Mouse (Mus musculus) stomach, embryonic 15.5 days (tissue): ENCODE results near the gene St7l. TPM values are rescaled to one million over a fixed set of nuclear protein-coding genes. Genes with fewer than 3 reads are reported as not detected.
A peak's percentile ranks its signal among the peaks of the same experiment; 100 is the strongest.

Source experiments
- ATAC-seq: fragments of 200-750 bp; cut with Nextera tagmentation; 2 replicates; pipeline ENCODE4 v1.8.0; 2017; ENCODE audit warnings: low read depth, moderate number of reproducible peaks, moderate TSS enrichment; ENCODE audit not compliant: insufficient read depth, low FRiP score
- H3K27ac ChIP-seq: fragments of 300-500 bp; sonication (generic); 2 replicates; pipeline ENCODE4 v1.5.1; 2015; ENCODE audit warnings: mild to moderate bottlenecking, inconsistent platforms
- H3K27me3 ChIP-seq: fragments of 300-500 bp; sonication (generic); replicated peaks from 2 replicates; pipeline ENCODE4 v1.6.1; 2015; ENCODE audit warnings: inconsistent platforms
- H3K36me3 ChIP-seq: fragments of 300-500 bp; sonication (generic); 2 replicates; pipeline ENCODE4 v1.6.1; 2015; ENCODE audit warnings: inconsistent platforms
- H3K4me1 ChIP-seq: fragments of 300-500 bp; sonication (generic); 2 replicates; pipeline ENCODE4 v1.6.1; 2015; ENCODE audit warnings: inconsistent platforms
- H3K4me2 ChIP-seq: fragments of 300-500 bp; sonication (generic); 2 replicates; pipeline ENCODE4 v1.6.1; 2015; ENCODE audit warnings: mild to moderate bottlenecking, inconsistent platforms
- H3K4me3 ChIP-seq: fragments of 300-500 bp; sonication (generic); replicated peaks from 2 replicates; pipeline ENCODE4 v1.5.1; 2015; ENCODE audit warnings: inconsistent platforms
- H3K9ac ChIP-seq: fragments of 300-500 bp; sonication (generic); 2 replicates; pipeline ENCODE4 v1.6.1; 2015; ENCODE audit warnings: inconsistent platforms
- H3K9me3 ChIP-seq: fragments of 300-500 bp; sonication (generic); 2 replicates; pipeline ENCODE4 v1.6.1; 2016; ENCODE audit warnings: inconsistent platforms
- WGBS: fragments of 180-500 bp; shearing (Covaris S2); methylation state at CpG from one replicate; pipeline ENCODE4 v1.1.7; 2015; 5-methylcytosine and 5-hydroxymethylcytosine counted together
- polyA plus RNA-seq: library from polyadenylated mRNA; unstranded; fragments of >200 nt; fragmentation: Nextera tagmentation; extraction: Ambion mirVana; gene quantifications from 2 replicates; pipeline ENCODE4 v1.2.1, GENCODE M21; 2015

The St7l gene
- polyA plus RNA-seq: 34.4 and 37.5 TPM in 2 replicates

DNA sequence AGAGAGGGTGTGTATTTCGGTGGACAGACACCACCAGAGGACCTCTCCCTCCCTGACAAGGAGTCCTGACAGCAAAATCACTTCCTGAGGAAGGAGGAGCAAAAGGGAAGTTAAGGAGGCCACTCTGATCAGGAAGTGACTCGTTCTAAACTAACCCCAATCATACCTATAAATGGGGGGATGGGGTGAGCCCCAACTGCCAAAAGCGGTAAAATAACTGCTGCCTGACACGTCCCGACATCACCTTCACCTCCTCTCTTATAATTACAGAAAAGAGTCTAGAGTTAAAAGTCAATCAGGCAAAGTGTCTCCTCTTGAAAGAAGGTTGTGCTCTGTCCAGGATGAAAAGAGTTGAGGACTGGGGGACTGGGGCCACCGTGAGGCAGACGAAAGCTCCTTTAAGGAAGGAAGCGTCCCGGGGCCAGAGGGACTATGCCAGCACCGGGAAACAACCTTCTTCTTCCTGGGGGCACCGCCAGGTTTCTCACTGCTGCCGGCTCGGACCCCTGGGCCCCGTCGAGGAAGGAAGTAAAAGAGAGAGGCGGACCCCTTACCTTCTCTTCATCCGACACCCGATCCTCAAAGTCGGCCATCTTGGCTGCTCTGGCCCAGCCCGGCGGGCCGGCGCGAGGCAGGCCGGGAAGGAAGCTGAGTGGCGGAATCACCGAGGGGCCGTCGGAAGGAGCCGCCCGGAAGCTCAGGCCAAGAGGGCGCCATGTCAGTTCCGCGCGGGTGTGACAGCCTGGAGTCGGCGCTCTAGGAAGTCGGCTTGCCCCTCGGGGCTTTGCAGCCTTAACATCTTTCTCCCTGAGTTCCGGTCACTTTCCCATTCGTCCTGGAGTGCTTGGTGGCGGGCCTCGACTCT is at the start of gene St7l, which contains the start of gene Capza1:
St7l (plus strand) TSS at position 220 of the 865 bp plus-strand sequence.
Capza1 (minus strand) TSS at position 720 of the 865 bp plus-strand sequence.
- under 1% methylated on average over 42 of the region's 43 CpGs for WGBS
- peak within 1 kb of the TSS; percentile 99 for H3K9ac ChIP-seq

DNA sequence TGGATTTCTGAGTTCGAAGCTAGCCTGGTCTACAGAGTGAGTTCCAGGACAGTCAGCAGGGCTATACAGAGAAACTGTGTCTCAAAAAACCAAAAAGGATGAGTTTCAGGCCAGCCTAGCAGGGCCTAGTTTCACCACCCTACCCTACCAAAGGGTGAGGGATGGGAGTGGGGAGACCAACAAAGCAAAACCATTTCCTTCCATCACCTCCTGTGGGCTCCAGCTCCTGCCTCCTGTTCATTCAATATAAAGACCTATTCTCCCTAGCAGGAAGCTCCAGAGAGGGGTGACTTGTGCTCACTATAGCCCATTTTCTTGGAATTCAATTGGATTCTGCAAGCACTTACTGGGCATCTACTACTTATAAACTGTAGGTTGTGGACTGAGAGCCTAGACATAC is 49.1 kb upstream of the St7l start:
- Histone ChIP-seq H3K9me3 (no peaks in the 10 kb centered on the region), H3K4me3 (no peak overlapping the region), H3K27me3 (no peaks in the 10 kb centered on the region), H3K27ac (no peak overlapping the region), H3K4me1 (peaks cover 17% of the 10 kb centered on the region; the same call in 1 of the 2 replicates), H3K36me3 (no peaks in the 10 kb centered on the region; the same call in 1 of the 2 replicates), H3K4me2 (no peak overlapping the region), H3K9ac (no peak overlapping the region)
- WGBS: 93% methylated on average over 1 of the region's 1 CpGs
- ATAC-seq: no peak

More for the DNA sequence above, at the start of gene St7l, which contains the start of gene Capza1:
- no peaks in the 10 kb centered on the region for H3K27me3 ChIP-seq
- H3K4me2 ChIP-seq: peak within 1 kb of the TSS; percentile 72
- peak within 1 kb of the TSS; percentile 99 for H3K4me3 ChIP-seq
- H3K36me3 ChIP-seq: no peaks in the 10 kb centered on the region
- peaks cover 11% of the 10 kb centered on the region for H3K4me1 ChIP-seq
- no peaks in the 10 kb centered on the region for H3K9me3 ChIP-seq
- peak; percentile 95 for ATAC-seq
- peak within 1 kb of the TSS; percentile 94 for H3K27ac ChIP-seq

DNA sequence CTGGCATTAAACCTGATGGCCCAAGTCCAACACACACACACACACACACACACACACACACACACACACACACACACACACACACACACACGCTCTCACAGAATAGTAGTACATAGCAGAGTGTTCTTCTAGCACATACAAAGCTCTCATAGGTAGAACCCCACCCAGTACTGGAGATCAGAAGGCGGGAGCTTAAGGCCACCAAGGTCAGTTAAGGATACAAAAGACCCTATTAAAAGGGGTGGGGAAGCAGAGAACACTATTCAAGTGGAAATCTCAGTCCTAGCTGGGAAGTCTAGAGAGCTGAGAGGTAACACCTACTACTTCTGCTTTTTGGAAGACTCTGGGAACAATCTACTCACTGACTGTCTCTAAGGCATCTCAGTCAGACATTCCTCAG is 48.5 kb upstream of the St7l start:
- Histone ChIP-seq H3K4me1 (peaks cover 17% of the 10 kb centered on the region; the same call in 1 of the 2 replicates), H3K4me2 (no peak overlapping the region)
- ATAC-seq: no peak

DNA sequence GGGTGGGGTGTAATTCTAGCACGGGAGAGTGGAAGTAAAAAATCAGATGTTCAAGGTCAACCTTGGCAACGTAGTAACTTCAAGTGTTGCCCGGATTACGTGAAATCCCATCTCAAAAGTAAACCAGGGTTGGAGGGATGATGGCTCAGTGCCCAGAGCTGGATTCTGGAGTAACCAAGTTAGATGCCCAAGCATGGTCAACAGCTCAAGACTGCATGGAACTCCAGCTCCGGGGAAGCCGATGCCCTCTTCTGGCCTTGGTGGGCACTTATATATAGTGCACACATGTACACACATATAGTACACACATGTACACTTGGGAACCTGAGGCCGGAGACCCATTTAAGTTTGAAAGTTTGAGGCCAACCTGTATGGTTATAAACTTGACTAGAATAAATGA is 47.7 kb upstream of the St7l start:
- ATAC-seq: no peak
- Histone ChIP-seq H3K36me3 (no peaks in the 10 kb centered on the region; the same call in 1 of the 2 replicates), H3K4me3 (no peak overlapping the region), H3K27me3 (no peaks in the 10 kb centered on the region), H3K9ac (no peak overlapping the region), H3K27ac (no peak overlapping the region), H3K4me2 (no peak overlapping the region), H3K4me1 (peaks cover 17% of the 10 kb centered on the region; the same call in 1 of the 2 replicates), H3K9me3 (no peaks in the 10 kb centered on the region)
- 87% methylated on average over 7 of the region's 7 CpGs for WGBS

More for the DNA sequence above, 48.5 kb upstream of the St7l start:
- H3K4me3 ChIP-seq: no peak overlapping the region
- no peaks in the 10 kb centered on the region for H3K9me3 ChIP-seq
- 77% methylated on average over 2 of the region's 2 CpGs for WGBS
- H3K9ac ChIP-seq: no peak overlapping the region
- no peaks in the 10 kb centered on the region; the same call in 1 of the 2 replicates for H3K36me3 ChIP-seq
- H3K27ac ChIP-seq: no peak overlapping the region
- no peaks in the 10 kb centered on the region for H3K27me3 ChIP-seq

DNA sequence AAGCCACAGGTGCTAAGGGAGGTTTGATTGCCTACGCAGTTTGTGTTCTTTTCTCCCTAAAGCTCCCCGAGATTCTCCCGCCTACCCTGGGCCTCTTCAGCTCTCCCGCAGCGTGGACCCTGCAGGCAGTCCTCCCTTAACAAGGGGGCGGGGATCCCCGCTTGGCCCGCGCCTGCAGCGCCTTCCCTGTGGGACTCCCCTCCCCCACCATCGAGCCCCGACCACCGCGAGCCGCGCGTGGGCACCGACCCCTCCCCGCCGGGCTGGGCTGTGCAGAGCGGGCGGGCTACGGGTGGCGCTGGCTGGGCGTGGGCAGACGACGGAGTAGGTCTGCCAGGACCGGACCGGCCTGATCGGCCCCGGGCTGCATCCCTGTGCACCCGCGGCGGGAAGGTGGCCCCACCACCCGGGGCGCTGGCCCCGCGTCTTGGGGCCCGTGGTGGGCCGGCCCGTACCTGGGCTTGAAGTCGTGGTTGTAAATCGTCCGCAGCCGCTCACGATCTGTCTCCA is 46.3 kb upstream of the St7l start:
- H3K27ac ChIP-seq: peak overlapping the region; percentile 95
- H3K9me3 ChIP-seq: no peaks in the 10 kb centered on the region
- peak overlapping the region; percentile 91 for H3K4me3 ChIP-seq
- H3K27me3 ChIP-seq: no peaks in the 10 kb centered on the region
- peak overlapping the region; percentile 55 for H3K4me2 ChIP-seq
- ATAC-seq: peak; percentile 69
- no peaks in the 10 kb centered on the region; the same call in 1 of the 2 replicates for H3K36me3 ChIP-seq
- under 1% methylated on average over 44 of the region's 46 CpGs for WGBS
- peaks cover 12% of the 10 kb centered on the region; the same call in 1 of the 2 replicates for H3K4me1 ChIP-seq
- peak overlapping the region; percentile 78 for H3K9ac ChIP-seq

DNA sequence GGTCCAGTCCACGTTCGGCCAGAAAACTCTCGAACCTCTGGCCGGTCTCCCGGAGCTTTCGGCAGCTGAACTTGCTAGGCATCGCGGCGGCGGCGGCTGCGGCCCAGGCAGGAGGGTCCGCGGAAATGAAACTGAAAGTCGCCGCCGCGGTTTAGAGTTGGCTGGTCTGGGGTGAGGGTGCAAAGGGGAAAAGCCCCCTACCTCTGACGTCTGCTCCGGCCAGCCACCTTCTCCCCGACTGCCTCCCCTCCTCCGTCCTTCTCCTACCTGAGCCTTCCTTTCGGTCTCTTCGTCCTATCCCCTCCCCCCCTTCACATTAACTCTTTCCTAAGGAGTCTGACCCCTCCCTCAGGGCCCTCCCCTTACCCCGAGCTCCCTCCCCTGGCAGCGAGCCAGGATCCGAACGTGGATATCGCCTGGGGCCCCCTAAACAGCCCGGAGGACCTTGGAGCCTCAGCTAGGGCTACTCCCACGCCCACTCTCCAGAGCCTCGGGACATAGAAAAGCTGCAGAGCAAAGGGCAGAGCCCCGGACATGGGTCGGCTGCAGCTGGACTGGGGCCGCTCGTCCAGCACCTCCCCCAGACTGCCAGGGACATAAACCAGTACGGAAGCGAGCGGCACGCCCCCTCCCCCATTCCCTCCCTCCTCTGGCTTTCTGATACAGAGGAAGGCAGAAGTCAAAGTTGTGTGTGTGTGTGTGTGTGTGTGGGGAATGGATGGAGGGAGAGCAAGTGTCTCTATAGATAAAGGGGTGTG is 45.6 kb upstream of the St7l start, which contains the start of gene Mov10:
Mov10 (minus strand) TSS at position 573 of the 758 bp plus-strand sequence.
- H3K9ac ChIP-seq: peak within 1 kb of the TSS; percentile 78
- H3K4me1 ChIP-seq: peaks cover 12% of the 10 kb centered on the region; the same call in 1 of the 2 replicates
- peak; percentile 89 for ATAC-seq
- no peaks in the 10 kb centered on the region; the same call in 1 of the 2 replicates for H3K36me3 ChIP-seq
- H3K27me3 ChIP-seq: no peaks in the 10 kb centered on the region
- WGBS: under 1% methylated on average over 40 of the region's 40 CpGs
- peak within 1 kb of the TSS; percentile 95 for H3K27ac ChIP-seq
- H3K4me3 ChIP-seq: peak within 1 kb of the TSS; percentile 91
- no peaks in the 10 kb centered on the region for H3K9me3 ChIP-seq
- peak within 1 kb of the TSS; percentile 55 for H3K4me2 ChIP-seq

DNA sequence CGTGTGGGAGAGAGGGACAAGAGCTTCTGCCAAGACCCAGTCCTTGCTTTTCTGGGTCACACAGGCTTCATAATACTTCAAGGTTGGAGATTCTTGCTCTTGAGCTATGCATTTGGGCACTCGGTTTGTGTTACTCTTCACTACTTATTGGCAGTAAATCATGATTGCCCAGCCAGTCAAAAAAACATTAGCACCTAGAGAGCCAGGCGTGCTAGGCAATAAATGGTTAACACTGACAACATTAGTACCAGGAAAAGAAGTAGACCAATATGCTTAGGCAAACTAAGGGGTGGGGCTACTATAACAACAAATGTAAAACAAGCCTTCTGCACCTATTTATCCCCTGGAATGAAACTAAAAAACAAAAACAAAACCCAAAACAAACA is 45.1 kb upstream of the St7l start:
- Histone ChIP-seq H3K27me3 (no peaks in the 10 kb centered on the region), H3K27ac (peak overlapping the region; percentile 95), H3K4me1 (peaks cover 12% of the 10 kb centered on the region; the same call in 1 of the 2 replicates), H3K9ac (no peak overlapping the region), H3K9me3 (no peaks in the 10 kb centered on the region), H3K36me3 (no peaks in the 10 kb centered on the region), H3K4me3 (peak overlapping the region; percentile 91), H3K4me2 (peak overlapping the region; percentile 55)
- 4% methylated on average over 3 of the region's 3 CpGs for WGBS
- no peak for ATAC-seq

DNA sequence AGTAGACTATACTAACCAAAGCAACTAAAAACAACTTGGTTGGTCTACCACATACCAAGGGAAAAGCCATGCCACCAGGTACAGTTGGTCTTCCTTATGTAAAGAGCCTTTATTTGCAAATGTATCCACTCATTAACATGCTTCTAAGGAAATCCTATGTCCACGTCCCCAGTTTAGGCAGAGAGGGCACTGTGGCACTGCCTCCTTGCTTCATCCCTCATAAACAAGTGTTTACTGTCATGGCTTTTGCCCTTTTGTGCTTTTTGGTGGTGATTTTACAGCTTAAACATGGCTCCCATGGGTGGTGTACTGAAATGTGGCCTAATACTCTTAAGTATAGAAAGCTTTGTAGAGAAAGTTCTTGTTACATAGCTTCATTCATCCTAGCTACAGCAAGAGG is 43.4 kb upstream of the St7l start:
- 71% methylated on average over 1 of the region's 1 CpGs for WGBS
- H3K27ac ChIP-seq: no peak overlapping the region
- no peak for ATAC-seq
- no peaks in the 10 kb centered on the region for H3K27me3 ChIP-seq
- no peak overlapping the region for H3K4me3 ChIP-seq
- H3K9me3 ChIP-seq: no peaks in the 10 kb centered on the region
- H3K4me2 ChIP-seq: no peak overlapping the region
- no peaks in the 10 kb centered on the region; the same call in 1 of the 2 replicates for H3K36me3 ChIP-seq
- H3K4me1 ChIP-seq: peaks cover 12% of the 10 kb centered on the region; the same call in 1 of the 2 replicates
- H3K9ac ChIP-seq: no peak overlapping the region

DNA sequence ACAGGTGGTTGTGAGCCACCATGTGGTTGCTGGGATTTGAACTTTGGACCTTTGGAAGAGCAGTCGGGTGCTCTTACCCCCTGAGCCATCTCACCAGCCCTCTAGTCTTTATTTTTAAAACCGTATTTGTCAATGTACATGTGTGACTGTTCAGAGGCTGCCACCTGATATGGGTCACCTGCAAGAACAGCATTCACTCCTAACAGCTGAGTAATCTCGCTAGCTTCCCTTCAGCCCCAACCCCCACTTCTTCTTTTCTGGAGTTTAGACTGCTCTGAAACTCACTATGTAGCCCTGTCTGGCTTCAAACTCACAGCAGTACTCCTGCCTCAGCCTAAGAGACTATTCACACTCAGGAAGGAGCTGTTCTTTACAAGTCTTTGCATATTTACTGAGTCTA is 41.4 kb upstream of the St7l start:
- Histone ChIP-seq H3K9me3 (no peaks in the 10 kb centered on the region), H3K9ac (no peak overlapping the region), H3K27ac (no peak overlapping the region), H3K4me3 (no peak overlapping the region), H3K36me3 (peaks cover 9% of the 10 kb centered on the region; the same call in 1 of the 2 replicates), H3K4me2 (no peak overlapping the region), H3K4me1 (peaks cover 3% of the 10 kb centered on the region; the same call in 1 of the 2 replicates), H3K27me3 (no peaks in the 10 kb centered on the region)
- WGBS: 72% methylated on average over 3 of the region's 3 CpGs
- ATAC-seq: no peak

DNA sequence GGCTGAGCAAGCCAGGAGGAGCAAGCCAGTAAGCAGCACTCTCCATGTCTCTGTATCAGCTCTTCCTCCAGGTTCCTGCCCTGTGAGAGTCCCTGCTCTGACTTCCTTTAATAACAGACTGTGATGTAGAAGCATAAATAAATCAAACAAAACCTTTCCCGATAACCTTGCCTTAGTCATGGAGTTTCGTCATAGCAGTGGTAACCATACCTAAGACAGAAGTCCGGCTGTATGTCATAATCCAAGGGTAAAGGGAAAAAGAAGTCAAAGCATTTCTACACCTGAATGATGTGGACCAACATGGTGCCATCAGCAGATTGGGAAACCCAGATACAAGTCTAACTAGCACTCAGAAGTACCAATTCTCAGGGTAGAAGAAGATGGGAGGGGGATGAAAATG is 28.0 kb upstream of the St7l start:
- Histone ChIP-seq H3K27me3 (no peaks in the 10 kb centered on the region), H3K27ac (no peak overlapping the region), H3K36me3 (peaks cover 20% of the 10 kb centered on the region), H3K9me3 (no peaks in the 10 kb centered on the region), H3K4me1 (no peaks in the 10 kb centered on the region), H3K4me3 (no peak overlapping the region), H3K9ac (no peak overlapping the region), H3K4me2 (no peak overlapping the region)
- WGBS: 88% methylated on average over 3 of the region's 3 CpGs
- no peak for ATAC-seq

DNA sequence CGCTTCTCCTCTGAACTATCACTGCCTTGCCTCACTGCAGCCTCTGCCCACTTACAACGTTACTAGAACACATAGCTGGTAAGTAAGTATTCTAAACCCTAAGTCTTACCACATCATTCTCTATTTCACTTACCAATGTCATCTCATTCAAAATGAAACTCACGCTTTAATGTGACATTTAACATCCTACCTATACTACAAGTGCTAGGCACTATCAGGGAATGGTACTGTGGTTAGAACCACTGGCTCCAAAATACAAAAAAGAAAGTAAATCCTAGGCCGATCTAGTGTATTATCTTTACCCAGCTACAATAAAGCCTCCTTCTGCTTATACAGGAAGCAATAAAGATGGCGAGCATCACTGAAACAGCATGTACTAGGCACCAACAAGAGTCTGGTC is 22.8 kb upstream of the St7l start:
- H3K36me3 ChIP-seq: peaks cover 21% of the 10 kb centered on the region; the same call in 1 of the 2 replicates
- no peaks in the 10 kb centered on the region for H3K4me1 ChIP-seq
- no peak overlapping the region for H3K9ac ChIP-seq
- H3K27ac ChIP-seq: no peak overlapping the region
- H3K4me3 ChIP-seq: no peak overlapping the region
- no peak for ATAC-seq
- no peak overlapping the region for H3K4me2 ChIP-seq
- H3K9me3 ChIP-seq: no peaks in the 10 kb centered on the region
- no peaks in the 10 kb centered on the region for H3K27me3 ChIP-seq
- WGBS: 93% methylated on average over 5 of the region's 5 CpGs
